10 mouse cellular contexts compared by ENCODE assay signal in genomic region chr12:27928366-27928963, GRCm38 (mm10).
DNase-seq lines count a peak whose midpoint lies in the region; ATAC-seq lines count a peak whose summit lies in the region.
"Had no signal": no experiment of that assay in that cellular context is flagged by ENCODE, and none has a peak within 500 bp of the region (broad histone marks: within the 10 kb centered on the region; RNA-seq: fewer than 3 reads in every experiment).

No protein-coding gene starts in this region.

- no peaks in the 10 kb centered on the region for H3K27me3 ChIP-seq in embryonic facial prominence, embryonic 11.5 days (ENCODE audit: control insufficient read depth, insufficient read depth, low read length)
- H3K27me3 ChIP-seq in limb, embryonic 10.5 days (ENCODE audit: low read depth, poor library complexity, severe bottlenecking) = no peaks in the 10 kb centered on the region

- no peak overlapping the region for H3K4me2 ChIP-seq in embryonic facial prominence, embryonic 11.5 days (ENCODE audit: low read depth, low read length)
- H3K4me2 ChIP-seq: heart, embryonic 11.5 days had no signal

- H3K9me3 ChIP-seq in embryonic facial prominence, embryonic 11.5 days (replicated peaks; ENCODE audit: control insufficient read depth, low read length) = no peaks in the 10 kb centered on the region
- H3K9me3 ChIP-seq in limb, embryonic 10.5 days (replicated peaks) = no peaks in the 10 kb centered on the region

- H3K4me1 ChIP-seq in embryonic facial prominence, embryonic 11.5 days (ENCODE audit: control insufficient read depth, insufficient read depth, low read length) = peaks cover 6% of the 10 kb centered on the region
- peaks cover 30% of the 10 kb centered on the region for H3K4me1 ChIP-seq in limb, embryonic 10.5 days

- intact Hi-C loops in heart, postnatal 36 days (cut with DNase I) = no loop called here

- peak; percentile 23 for DNase-seq in heart, postnatal 4 days
- DNase-seq in heart, postnatal 36 days = no peak
- peak; percentile 31 for DNase-seq in Muller cell, postnatal 12 days (ENCODE audit: inconsistent ontology term)
- DNase-seq in embryonic facial prominence, embryonic 11.5 days (ENCODE audit: low spot score) = peak; percentile 15
- no peak for DNase-seq in limb, embryonic 10.5 days (ENCODE audit: low spot score)
- DNase-seq in spleen, postnatal 4 days (ENCODE audit: low spot score in 2 of 2) = no peak
- DNase-seq in cerebellum, adult 9-10 months = no peak
- DNase-seq: lung, postnatal 36 days had no signal

- WGBS in embryonic facial prominence, embryonic 11.5 days = 36% methylated on average over 11 of the region's 11 CpGs
- 74% methylated on average over 11 of the region's 11 CpGs for WGBS in limb, embryonic 10.5 days

- H3K36me3 ChIP-seq in embryonic facial prominence, embryonic 11.5 days (replicated peaks; ENCODE audit: control insufficient read depth, insufficient read depth, low read depth, low read length) = no peaks in the 10 kb centered on the region
- H3K36me3 ChIP-seq in limb, embryonic 10.5 days = no peaks in the 10 kb centered on the region

- no peak overlapping the region for H3K9ac ChIP-seq in embryonic facial prominence, embryonic 11.5 days (replicated peaks; ENCODE audit: low read length)

- no peak overlapping the region for H3K27ac ChIP-seq in embryonic facial prominence, embryonic 11.5 days (replicated peaks; ENCODE audit: low read depth, low read length)
- 0 out of 2 replicates have a peak overlapping the region, but pooled peaks have one; percentile 27 for H3K27ac ChIP-seq in limb, embryonic 10.5 days
- H3K27ac ChIP-seq: layer of hippocampus, adult 2 months had no signal

- ATAC-seq in embryonic facial prominence, embryonic 11.5 days (replicated peaks; ENCODE audit: insufficient number of reproducible peaks, low FRiP score, low TSS enrichment, low read depth) = no peak

- no peak overlapping the region for H3K4me3 ChIP-seq in embryonic facial prominence, embryonic 11.5 days (ENCODE audit: low read depth, low read length)
- H3K4me3 ChIP-seq in limb, embryonic 10.5 days = no peak overlapping the region
- H3K4me3 ChIP-seq: layer of hippocampus, adult 2 months had no signal

Comparison
In these comparisons a context has a peak if more than half of its experiments do, and no peak if none do; other contexts are left out.
1. DNase-seq: peak in heart, postnatal 4 days (single experiment), Muller cell, postnatal 12 days (single experiment) and embryonic facial prominence, embryonic 11.5 days (single experiment); none in heart, postnatal 36 days (0 of 2), limb, embryonic 10.5 days (single experiment), spleen, postnatal 4 days (0 of 2) and cerebellum, adult 9-10 months (single experiment).